Mouse (Mus musculus) thymus, postnatal 0 days (tissue): ENCODE measurements at regions not wholly inside any gene's neighbourhood (a gene's known extent, or its start where the extent isn't known, plus 50 kb on each side); places are given as distances from the start of the nearest gene placed in this dataset.
A peak's percentile ranks its signal among the peaks of the same experiment; 100 is the strongest.

Experiments used
- DNase-seq: peaks from one replicate; pipeline ENCODE4 v3.0.0-alpha.2; 2015; ENCODE audit warnings: low spot score

GRCm38 (mm10) chr1:142605224-142605623 lies 1035.2 kb upstream of the B3galt2 start:
- DNase-seq = no peak

GRCm38 (mm10) chr1:142606082-142606481 lies 1034.4 kb upstream of the B3galt2 start:
- no peak for DNase-seq

GRCm38 (mm10) chr1:142621464-142621863 lies 1019.0 kb upstream of the B3galt2 start:
- DNase-seq = no peak

GRCm38 (mm10) chr1:142624303-142624702 lies 1016.2 kb upstream of the B3galt2 start:
- DNase-seq = no peak

- no peak for DNase-seq
These were observed 985.2 kb upstream of the B3galt2 start for GRCm38 (mm10) chr1:142655289-142655688.

GRCm38 (mm10) chr1:142665262-142665661 lies 975.2 kb upstream of the B3galt2 start:
- DNase-seq = no peak

GRCm38 (mm10) chr1:142679917-142680316 lies 960.5 kb upstream of the B3galt2 start:
- DNase-seq = no peak

GRCm38 (mm10) chr1:142688828-142689227 lies 951.6 kb upstream of the B3galt2 start:
- DNase-seq = no peak

GRCm38 (mm10) chr1:142695179-142695578 lies 945.3 kb upstream of the B3galt2 start:
- DNase-seq = no peak

- no peak for DNase-seq
These were observed 932.2 kb upstream of the B3galt2 start for GRCm38 (mm10) chr1:142708263-142708662.

- DNase-seq = no peak
These were observed 910.2 kb upstream of the B3galt2 start for GRCm38 (mm10) chr1:142730259-142730658.

- no peak for DNase-seq
These were observed 906.4 kb upstream of the B3galt2 start for GRCm38 (mm10) chr1:142734108-142734507.

GRCm38 (mm10) chr1:142738376-142738775 lies 902.1 kb upstream of the B3galt2 start:
- DNase-seq = no peak

GRCm38 (mm10) chr1:142742307-142742706 lies 898.2 kb upstream of the B3galt2 start:
- peak; percentile 3 for DNase-seq

- DNase-seq = no peak
These were observed 869.5 kb upstream of the B3galt2 start for GRCm38 (mm10) chr1:142771010-142771409.
